Mouse (Mus musculus) bone marrow macrophage, adult 2 months (primary cell): Measurements from ENCODE around the gene Tbl1xr1.

Experiments used
- CTCF ChIP-seq: IDR thresholded peaks from 2 replicates; pipeline ENCODE4 v1.5.1; 2012; ENCODE audit warnings: low read depth, mild to moderate bottlenecking, low read length, moderate library complexity
- POLR2A ChIP-seq: IDR thresholded peaks from 2 replicates; pipeline ENCODE4 v1.6.1; 2012; ENCODE audit warnings: mild to moderate bottlenecking, low read depth, low read length, borderline replicate concordance

DNA sequence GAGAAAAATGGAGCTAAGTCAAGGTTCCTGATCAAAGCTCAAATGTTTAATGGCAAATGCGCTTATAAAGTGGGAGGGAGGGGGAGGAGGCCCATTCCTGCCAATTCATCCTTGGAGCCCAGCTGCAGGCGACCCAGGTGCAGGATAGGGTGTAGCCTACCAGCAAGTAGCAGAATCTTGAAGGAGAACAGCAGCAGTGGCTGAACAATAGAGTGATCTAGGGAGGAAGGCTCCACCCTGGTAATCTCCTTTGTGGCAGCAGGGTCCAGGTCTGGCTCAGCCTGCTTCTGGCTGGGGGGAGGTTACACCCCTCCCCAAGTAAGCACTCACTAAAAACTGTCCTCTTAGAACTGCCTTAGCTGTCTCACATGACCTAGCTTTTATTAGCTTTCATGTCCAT lies 79.9 kb downstream of the Tbl1xr1 start:
- TF ChIP-seq POLR2A (no peak), CTCF (no peak)
